Mouse (Mus musculus) C2C12 (cell line): ENCODE measurements around the gene Adam10. TPM values are rescaled to one million over a fixed set of nuclear protein-coding genes. Genes with fewer than 3 reads are reported as not detected.

ENCODE experiments used
- H3K27me3 ChIP-seq: one replicate; pipeline ENCODE4 v1.6.1; 2011; ENCODE audit not compliant: control insufficient read depth, insufficient read depth, insufficient read length
- H3K36me3 ChIP-seq: one replicate; pipeline ENCODE4 v1.6.1; 2011; ENCODE audit not compliant: control insufficient read depth, insufficient read depth
- H3K4me3 ChIP-seq: one replicate; pipeline ENCODE4 v1.5.1; 2011; ENCODE audit warnings: mild to moderate bottlenecking, control low read depth; ENCODE audit not compliant: poor library complexity, insufficient read depth, severe bottlenecking
- H3K79me2 ChIP-seq: one replicate; pipeline ENCODE4 v1.6.1; 2011; ENCODE audit not compliant: control insufficient read depth, insufficient read depth
- H3K79me3 ChIP-seq: one replicate; pipeline ENCODE4 v1.6.1; 2011; ENCODE audit warnings: low read depth, control low read depth
- H3ac ChIP-seq: one replicate; pipeline ENCODE3; 2011; ENCODE audit warnings: low read depth; ENCODE audit not compliant: control insufficient read depth, insufficient read length
- CEBPB ChIP-seq: IDR thresholded peaks from one replicate; pipeline ENCODE4 v1.6.1; 2011; ENCODE audit warnings: low read depth, mild to moderate bottlenecking, control low read depth, moderate library complexity
- CTCF ChIP-seq: IDR thresholded peaks from one replicate; pipeline ENCODE4 v1.5.1; 2011; ENCODE audit not compliant: control insufficient read depth, insufficient read depth, insufficient read length
- FOSL1 ChIP-seq: IDR thresholded peaks from one replicate; pipeline ENCODE4 v1.8.0; 2011; ENCODE audit warnings: mild to moderate bottlenecking, low read length; ENCODE audit not compliant: poor library complexity, insufficient read depth, severe bottlenecking
- MAX ChIP-seq: IDR thresholded peaks from one replicate; pipeline ENCODE4 v1.6.1; 2011; ENCODE audit warnings: mild to moderate bottlenecking, control low read depth
- MYOD1 ChIP-seq: IDR thresholded peaks from one replicate; pipeline ENCODE4 v1.6.1; 2011; ENCODE audit warnings: low read depth; ENCODE audit not compliant: control insufficient read depth, insufficient read length
- MYOG ChIP-seq: IDR thresholded peaks from one replicate; pipeline ENCODE4 v1.6.1; 2011; ENCODE audit not compliant: control insufficient read depth, insufficient read length; ENCODE audit errors: extremely low read depth
- USF1 ChIP-seq: IDR thresholded peaks from one replicate; pipeline ENCODE4 v1.6.1; 2011; ENCODE audit warnings: low read depth, mild to moderate bottlenecking, control low read depth, moderate library complexity
- polyA plus RNA-seq: library from polyadenylated mRNA; unstranded; fragments of >200 nt; fragmentation: generic; extraction: Trizol; gene quantifications from one replicate; pipeline ENCODE4 v1.2.1, GENCODE M21; 2012; ENCODE audit warnings: missing spikeins

The Adam10 gene
- polyA plus RNA-seq, 1 experiment = 20.6 TPM

GRCm38 (mm10) chr9:70801761-70802160 lies 123.0 kb downstream of the Adam10 start:
- H3K36me3 ChIP-seq = no peaks in the 10 kb centered on the region
- H3K4me3 ChIP-seq = no peak overlapping the region
- H3K79me3 ChIP-seq = no peaks in the 10 kb centered on the region
- no peaks in the 10 kb centered on the region for H3K79me2 ChIP-seq
- no peaks in the 10 kb centered on the region for H3K27me3 ChIP-seq
- no peak overlapping the region for H3ac ChIP-seq
- TF ChIP-seq MYOG (no peak), FOSL1 (no peak)

GRCm38 (mm10) chr9:70802816-70803215 lies 124.0 kb downstream of the Adam10 start:
- no peaks in the 10 kb centered on the region for H3K27me3 ChIP-seq
- H3K4me3 ChIP-seq = no peak overlapping the region
- no peak for TF ChIP-seq MAX
- no peak for TF ChIP-seq USF1
- no peak for TF ChIP-seq MYOG
- TF ChIP-seq CEBPB = no peak
- TF ChIP-seq FOSL1 = no peak
- no peak for TF ChIP-seq CTCF
- no peak for TF ChIP-seq MYOD1
- no peak overlapping the region for H3ac ChIP-seq
- H3K79me3 ChIP-seq = no peaks in the 10 kb centered on the region
- H3K36me3 ChIP-seq = no peaks in the 10 kb centered on the region
- H3K79me2 ChIP-seq = no peaks in the 10 kb centered on the region

GRCm38 (mm10) chr9:70806069-70806468 lies 127.3 kb downstream of the Adam10 start:
- Histone ChIP-seq H3K36me3 (no peaks in the 10 kb centered on the region), H3ac (no peak overlapping the region), H3K79me2 (no peaks in the 10 kb centered on the region), H3K4me3 (no peak overlapping the region), H3K27me3 (no peaks in the 10 kb centered on the region), H3K79me3 (no peaks in the 10 kb centered on the region)
- TF ChIP-seq CEBPB (no peak), USF1 (no peak), MYOG (no peak), CTCF (no peak), MAX (no peak)

- TF ChIP-seq USF1 (no peak), CEBPB (no peak), MYOD1 (no peak), FOSL1 (no peak), CTCF (no peak), MYOG (no peak), MAX (no peak)
- H3K27me3 ChIP-seq = no peaks in the 10 kb centered on the region
- H3K4me3 ChIP-seq = no peak overlapping the region
- no peak overlapping the region for H3ac ChIP-seq
- H3K79me2 ChIP-seq = no peaks in the 10 kb centered on the region
- no peaks in the 10 kb centered on the region for H3K36me3 ChIP-seq
- H3K79me3 ChIP-seq = no peaks in the 10 kb centered on the region
Measured at GRCm38 (mm10) chr9:70807714-70808113, 128.9 kb downstream of the Adam10 start.

GRCm38 (mm10) chr9:70812551-70812950 lies 133.8 kb downstream of the Adam10 start:
- Histone ChIP-seq H3K79me2 (no peaks in the 10 kb centered on the region), H3K27me3 (no peaks in the 10 kb centered on the region), H3K79me3 (no peaks in the 10 kb centered on the region), H3K4me3 (no peak overlapping the region), H3K36me3 (no peaks in the 10 kb centered on the region), H3ac (no peak overlapping the region)
- TF ChIP-seq USF1 (no peak), CTCF (no peak), MAX (no peak), MYOG (no peak), CEBPB (no peak), FOSL1 (no peak), MYOD1 (no peak)

- no peaks in the 10 kb centered on the region for H3K79me2 ChIP-seq
- TF ChIP-seq FOSL1 (no peak), CEBPB (no peak), MYOG (no peak)
- no peaks in the 10 kb centered on the region for H3K27me3 ChIP-seq
- H3K79me3 ChIP-seq = no peaks in the 10 kb centered on the region
- no peak overlapping the region for H3ac ChIP-seq
- no peaks in the 10 kb centered on the region for H3K36me3 ChIP-seq
- no peak overlapping the region for H3K4me3 ChIP-seq
Measured at GRCm38 (mm10) chr9:70816701-70817305, 138.0 kb downstream of the Adam10 start.
